Mouse (Mus musculus) left cerebral cortex, adult 2 months (tissue): Measurements from ENCODE around the gene Pebp1. TPM values are rescaled to one million over a fixed set of nuclear protein-coding genes. Genes with fewer than 3 reads are reported as not detected.

Experiments used
- DNase-seq, 2 experiments: peaks; one replicate each; pipeline ENCODE4 v3.0.0; 2021 to 2022; ENCODE audit warnings: low spot score in 2 of 2, mixed read lengths in 1 of 2; ENCODE audit errors: extremely low spot score in 1 of 2
- H3K27ac ChIP-seq: fragments of 200-600 bp; 2 replicates; pipeline ENCODE4 v1.8.1; 2022
- H3K4me3 ChIP-seq: fragments of 200-600 bp; 2 replicates; pipeline ENCODE4 v1.8.1; 2022
- CTCF ChIP-seq: fragments of 200-600 bp; IDR thresholded peaks from 2 replicates; pipeline ENCODE4 v1.8.1; 2022; ENCODE audit warnings: antibody characterized with exemption, mild to moderate bottlenecking, moderate library complexity
- intact Hi-C: fragments of 180-260 bp; cut with DNase I; formaldehyde crosslinking; loops from one replicate; pipeline ENCODE4 v1.15.1; 2025
- total RNA-seq, 2 experiments: library from RNA; stranded (reverse); gene quantifications; 2 replicates each; pipeline ENCODE4 v1.2.3; 2021

Gene Pebp1
- total RNA-seq, 2 experiments from 2014 or later = 647 to 672 TPM

GRCm38 (mm10) chr5:117284682-117285081 is 2.7 kb downstream of the Pebp1 start:
- no peak for DNase-seq
- intact Hi-C loops = loop anchor here (5.0 kb wide), 2 partner anchors 42 to 167 kb away; partner anchors contain the start of gene Suds3
- TF ChIP-seq CTCF = no peak
- Histone ChIP-seq H3K27ac (no peak overlapping the region), H3K4me3 (no peak overlapping the region)

GRCm38 (mm10) chr5:117284029-117284428 is 3.4 kb downstream of the Pebp1 start:
- intact Hi-C loops = no loop called here
- DNase-seq = peak in 1 of 2 experiments; percentile 35
- Histone ChIP-seq H3K4me3 (no peak overlapping the region), H3K27ac (no peak overlapping the region; the same call in 1 of the 2 replicates)
- TF ChIP-seq CTCF = no peak

- peak; percentile 1 for TF ChIP-seq CTCF
- intact Hi-C loops = no loop called here
- no peak for DNase-seq
- Histone ChIP-seq H3K4me3 (no peak overlapping the region), H3K27ac (no peak overlapping the region)
Observed at GRCm38 (mm10) chr5:117282360-117282759, 5.1 kb downstream of the Pebp1 start.

- H3K4me3 ChIP-seq = no peak overlapping the region
- TF ChIP-seq CTCF = peak; percentile 35
- intact Hi-C loops = no loop called here
- H3K27ac ChIP-seq = no peak overlapping the region
- DNase-seq = no peak
Observed at GRCm38 (mm10) chr5:117281536-117281935, 5.9 kb downstream of the Pebp1 start.

- intact Hi-C loops = no loop called here
- no peak overlapping the region for H3K27ac ChIP-seq
- no peak for DNase-seq
- no peak for TF ChIP-seq CTCF
- no peak overlapping the region for H3K4me3 ChIP-seq
Observed at GRCm38 (mm10) chr5:117279669-117280050, 7.8 kb downstream of the Pebp1 start.

- intact Hi-C loops = no loop called here
- DNase-seq = no peak
- Histone ChIP-seq H3K4me3 (no peak overlapping the region), H3K27ac (no peak overlapping the region)
- TF ChIP-seq CTCF = no peak
Observed at GRCm38 (mm10) chr5:117278809-117279668, 8.4 kb downstream of the Pebp1 start.

- H3K4me3 ChIP-seq = no peak overlapping the region
- intact Hi-C loops = no loop called here
- peak; percentile 11 for TF ChIP-seq CTCF
- DNase-seq = no peak
- no peak overlapping the region for H3K27ac ChIP-seq
Observed at GRCm38 (mm10) chr5:117277784-117278183, 9.6 kb downstream of the Pebp1 start.

- DNase-seq = no peak
Observed at GRCm38 (mm10) chr5:117274817-117275216, 12.6 kb downstream of the Pebp1 start.

GRCm38 (mm10) chr5:117271945-117272344 is 15.5 kb downstream of the Pebp1 start:
- Histone ChIP-seq H3K4me3 (no peak overlapping the region), H3K27ac (peak overlapping the region; percentile 72)
- TF ChIP-seq CTCF = no peak
- intact Hi-C loops = no loop called here
- DNase-seq = peak; percentile 34 to 70

More at GRCm38 (mm10) chr5:117274817-117275216, 12.6 kb downstream of the Pebp1 start:
- TF ChIP-seq CTCF = peak; percentile 49
- no peak overlapping the region for H3K4me3 ChIP-seq
- H3K27ac ChIP-seq = no peak overlapping the region
- intact Hi-C loops = no loop called here

GRCm38 (mm10) chr5:117269395-117269794 is 18.0 kb downstream of the Pebp1 start:
- no peak for DNase-seq
- H3K4me3 ChIP-seq = no peak overlapping the region
- H3K27ac ChIP-seq = no peak overlapping the region
- intact Hi-C loops = no loop called here
- no peak for TF ChIP-seq CTCF

GRCm38 (mm10) chr5:117268749-117269148 is 18.7 kb downstream of the Pebp1 start:
- Histone ChIP-seq H3K4me3 (no peak overlapping the region), H3K27ac (no peak overlapping the region)
- intact Hi-C loops = no loop called here
- no peak for TF ChIP-seq CTCF
- no peak for DNase-seq

- intact Hi-C loops = no loop called here
- H3K27ac ChIP-seq = no peak overlapping the region
- TF ChIP-seq CTCF = no peak
- DNase-seq = no peak
- H3K4me3 ChIP-seq = no peak overlapping the region
Observed at GRCm38 (mm10) chr5:117267913-117268312, 19.5 kb downstream of the Pebp1 start.

GRCm38 (mm10) chr5:117264701-117265100 is 22.7 kb downstream of the Pebp1 start:
- no peak for DNase-seq
- no peak for TF ChIP-seq CTCF
- Histone ChIP-seq H3K27ac (no peak overlapping the region), H3K4me3 (no peak overlapping the region)
- intact Hi-C loops = no loop called here
